Mouse (Mus musculus) kidney, postnatal 14 days (tissue): ENCODE data around the gene Hist1h2bb.
"Not testable (repeated sequence)": the region's sequence is repeated elsewhere in the genome, so short reads cannot be mapped to it uniquely, and the experiment has no call there.

Source experiments
- DNase-seq: peaks from one replicate; pipeline ENCODE4 v3.0.0; 2022; ENCODE audit warnings: mixed read lengths

The Hist1h2bb gene

DNA sequence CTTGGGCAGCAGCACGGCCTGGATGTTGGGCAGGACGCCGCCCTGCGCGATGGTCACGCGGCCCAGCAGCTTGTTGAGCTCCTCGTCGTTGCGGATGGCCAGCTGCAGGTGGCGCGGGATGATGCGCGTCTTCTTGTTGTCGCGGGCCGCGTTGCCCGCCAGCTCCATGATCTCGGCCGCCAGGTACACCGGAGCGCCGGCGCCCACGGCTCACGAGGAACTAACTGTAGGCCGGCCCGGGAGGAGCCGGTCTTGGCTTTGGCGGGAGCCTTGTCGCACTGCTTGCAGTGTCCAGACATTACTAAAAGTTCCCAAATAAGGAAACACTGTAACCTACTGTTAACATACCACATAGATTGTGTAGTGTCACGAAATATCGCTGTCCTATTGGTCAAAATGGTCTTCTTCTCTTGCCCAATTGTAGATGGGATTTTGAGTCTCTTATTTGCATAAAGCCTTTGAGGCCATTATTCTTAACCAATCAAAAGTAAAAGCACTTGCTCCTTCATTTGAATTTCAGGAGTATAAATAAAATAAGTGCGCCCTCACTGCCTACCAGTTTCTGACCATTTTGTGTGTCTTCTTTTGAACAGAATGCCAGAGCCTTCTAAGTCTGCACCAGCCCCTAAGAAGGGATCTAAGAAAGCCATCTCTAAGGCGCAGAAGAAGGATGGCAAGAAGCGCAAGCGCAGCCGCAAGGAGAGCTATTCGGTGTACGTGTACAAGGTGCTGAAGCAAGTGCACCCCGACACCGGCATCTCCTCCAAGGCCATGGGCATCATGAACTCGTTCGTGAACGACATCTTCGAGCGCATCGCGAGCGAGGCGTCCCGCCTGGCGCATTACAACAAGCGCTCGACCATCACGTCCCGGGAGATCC, at the start of gene Hist1h2bb:
Hist1h2bb (plus strand) TSS at position 534 of the 880 bp plus-strand sequence.
- DNase-seq, result peak; percentile 75

DNA sequence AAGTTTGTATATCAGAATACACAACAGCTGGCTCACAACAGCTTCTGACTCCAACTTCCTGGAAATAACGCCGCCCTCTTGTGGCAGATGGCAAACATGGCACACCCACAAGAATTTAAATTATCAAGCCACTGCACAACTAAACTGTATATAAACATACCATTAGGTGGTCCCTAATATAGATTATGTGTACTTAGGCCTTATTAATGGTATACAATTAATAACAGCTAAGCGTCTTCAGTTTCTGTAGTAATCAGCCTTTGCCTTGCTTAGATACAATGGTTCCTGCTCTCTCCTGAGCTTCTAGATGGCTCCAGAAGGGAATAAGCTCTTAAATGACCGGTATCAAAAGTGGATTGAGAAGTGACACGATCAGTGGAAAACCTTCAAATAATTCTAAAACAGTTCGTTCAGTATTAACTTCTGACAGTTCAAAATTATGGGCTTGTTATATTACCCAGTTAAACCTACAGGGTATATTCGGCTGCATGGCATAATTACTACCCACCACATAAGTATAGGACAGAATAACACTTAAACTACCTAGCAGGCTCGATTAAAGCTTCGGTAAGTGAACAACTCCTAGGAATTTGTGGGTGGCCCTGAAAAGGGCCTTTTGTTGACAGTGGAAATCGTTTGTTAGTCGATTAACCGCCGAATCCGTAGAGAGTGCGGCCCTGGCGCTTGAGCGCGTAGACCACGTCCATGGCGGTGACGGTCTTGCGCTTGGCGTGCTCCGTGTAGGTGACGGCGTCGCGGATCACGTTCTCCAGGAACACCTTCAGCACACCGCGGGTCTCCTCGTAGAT, 48.8 kb upstream of the Hist1h2bb start:
- DNase-seq, result peak; percentile 65

DNA sequence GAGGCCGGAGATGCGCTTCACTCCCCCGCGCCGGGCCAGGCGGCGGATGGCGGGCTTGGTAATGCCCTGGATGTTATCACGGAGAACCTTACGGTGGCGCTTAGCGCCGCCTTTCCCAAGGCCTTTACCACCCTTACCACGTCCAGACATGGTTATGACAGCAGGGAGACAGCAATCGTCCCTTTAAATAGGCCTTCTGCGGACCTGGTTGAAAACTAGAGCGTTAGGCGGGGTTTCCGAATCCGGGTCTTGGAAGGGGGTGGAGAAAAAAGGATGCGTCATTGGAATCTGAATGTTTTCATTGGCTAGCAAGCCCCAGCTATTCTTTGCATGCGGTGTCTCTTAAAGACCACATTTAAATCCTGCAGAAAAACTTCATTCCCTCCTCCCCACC, 48.2 kb upstream of the Hist1h2bb start, which contains the start of gene Hist1h4c:
Hist1h4c (minus strand) TSS at position 155 of the 394 bp plus-strand sequence.
- DNase-seq, result peak; percentile 98

GRCm38 (mm10) chr13:23698996-23699395, 47.5 kb upstream of the Hist1h2bb start:
- no peak for DNase-seq

DNA sequence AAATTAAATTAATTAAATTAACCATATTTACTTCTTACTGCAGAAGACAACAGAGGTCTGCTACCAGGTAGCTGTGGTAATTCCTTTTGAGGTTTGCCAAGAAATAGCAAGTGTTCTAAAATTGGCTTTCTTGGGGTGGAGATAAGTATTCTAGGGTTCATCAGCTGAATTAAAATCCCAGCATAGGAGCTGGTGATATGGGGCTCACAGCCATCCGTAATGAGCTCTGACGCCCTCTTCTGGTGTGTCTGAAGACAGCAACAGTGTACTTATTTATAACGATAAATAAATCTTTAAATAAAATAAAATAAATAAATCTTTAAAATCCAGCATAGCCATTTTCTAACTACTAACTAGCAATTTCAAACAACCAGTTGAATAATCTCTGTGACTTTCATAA, 46.8 kb upstream of the Hist1h2bb start:
- no peak for DNase-seq

GRCm38 (mm10) chr13:23700786-23701520, 45.6 kb upstream of the Hist1h2bb start:
- peak; percentile 84 for DNase-seq

DNA sequence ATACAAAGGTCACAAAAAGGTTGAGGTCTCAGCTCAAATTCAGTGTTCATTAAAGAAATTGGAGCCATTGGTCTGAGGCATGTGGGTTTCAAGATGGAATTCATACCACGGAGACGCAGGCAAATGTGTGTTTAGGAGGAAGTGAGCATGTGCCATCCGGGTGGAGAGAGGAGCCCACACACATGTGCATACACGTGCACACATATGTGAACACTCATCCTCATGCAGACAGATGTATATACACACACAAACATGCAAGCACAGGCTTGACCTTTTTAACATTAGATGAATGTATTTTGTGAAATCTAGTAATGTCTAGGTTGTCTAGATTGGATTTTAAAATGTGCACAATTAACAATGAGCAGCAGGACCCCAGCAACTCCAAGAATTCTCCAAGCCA, 44.3 kb upstream of the Hist1h2bb start:
- no peak for DNase-seq

- not testable (repeated sequence) for DNase-seq
Measured at GRCm38 (mm10) chr13:23702801-23703200, 43.7 kb upstream of the Hist1h2bb start.

DNA sequence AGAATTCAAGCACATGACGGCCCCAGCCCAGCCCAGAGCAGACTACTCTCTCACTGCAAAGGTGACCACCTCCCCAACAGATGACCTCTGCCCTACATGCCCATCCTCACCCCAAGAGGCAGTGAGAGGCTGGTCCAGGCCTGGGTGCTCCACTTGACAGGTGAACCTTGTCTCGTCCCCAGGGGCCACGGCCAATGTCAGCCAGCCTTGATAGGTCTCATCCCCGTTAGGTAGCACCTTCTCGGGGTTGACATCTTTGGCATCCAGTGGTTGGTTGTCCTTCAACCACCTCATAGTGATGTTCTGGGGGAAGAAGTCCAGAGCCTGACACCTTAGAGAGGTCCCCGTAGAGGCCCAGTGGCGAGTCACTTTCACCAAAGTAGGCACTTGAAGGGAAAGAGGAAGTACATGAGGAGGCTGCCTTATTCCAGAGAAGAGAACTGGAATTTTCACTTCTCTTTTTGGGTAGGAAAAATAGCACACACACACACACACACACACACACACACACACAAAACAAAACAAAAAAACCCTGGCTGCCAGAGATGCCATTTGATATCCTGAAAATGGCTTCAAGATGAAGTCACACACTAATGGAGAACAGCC, 40.7 kb upstream of the Hist1h2bb start:
- DNase-seq, result no peak

DNA sequence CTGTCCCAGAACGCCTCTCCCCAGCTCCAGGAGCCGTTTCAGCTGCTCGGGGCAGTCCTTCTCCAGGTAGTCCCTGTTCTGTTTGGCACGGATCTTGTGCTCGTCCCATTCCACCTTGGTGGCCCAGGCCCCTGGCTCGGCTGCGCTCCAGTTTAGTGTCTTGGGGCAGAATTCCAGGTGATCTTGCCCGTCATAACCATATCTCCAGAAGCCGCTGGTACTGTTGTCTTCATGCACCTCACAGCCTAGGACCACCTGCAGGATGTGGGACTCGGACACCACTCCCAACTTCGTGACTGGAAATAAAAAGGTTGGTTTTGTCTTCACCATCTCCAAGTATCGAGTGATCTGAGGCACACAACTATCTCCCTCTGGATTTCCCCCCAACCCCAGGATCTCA, 39.8 kb upstream of the Hist1h2bb start:
- no peak for DNase-seq

- no peak for DNase-seq
Measured at GRCm38 (mm10) chr13:23708041-23708440, 38.5 kb upstream of the Hist1h2bb start.

DNA sequence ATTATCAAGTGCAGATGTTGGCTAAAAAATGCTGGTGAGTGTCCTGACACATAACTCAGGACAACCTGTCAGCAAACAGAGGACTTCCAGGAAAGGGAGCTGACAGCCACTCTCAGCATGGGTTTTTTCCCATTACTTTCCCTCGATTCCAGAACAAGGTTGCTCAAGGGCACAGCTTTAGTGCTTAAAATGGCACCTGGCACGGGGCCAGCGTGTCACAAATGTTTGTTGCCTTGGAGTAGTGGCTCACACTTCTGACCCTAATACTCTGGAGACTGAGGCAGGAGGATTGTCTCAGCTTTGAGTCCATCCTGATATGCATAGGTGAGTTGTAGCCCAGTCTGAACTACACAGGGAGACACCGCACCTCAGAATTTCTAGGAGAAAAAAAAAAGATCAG, 37.9 kb upstream of the Hist1h2bb start:
- no peak for DNase-seq

DNA sequence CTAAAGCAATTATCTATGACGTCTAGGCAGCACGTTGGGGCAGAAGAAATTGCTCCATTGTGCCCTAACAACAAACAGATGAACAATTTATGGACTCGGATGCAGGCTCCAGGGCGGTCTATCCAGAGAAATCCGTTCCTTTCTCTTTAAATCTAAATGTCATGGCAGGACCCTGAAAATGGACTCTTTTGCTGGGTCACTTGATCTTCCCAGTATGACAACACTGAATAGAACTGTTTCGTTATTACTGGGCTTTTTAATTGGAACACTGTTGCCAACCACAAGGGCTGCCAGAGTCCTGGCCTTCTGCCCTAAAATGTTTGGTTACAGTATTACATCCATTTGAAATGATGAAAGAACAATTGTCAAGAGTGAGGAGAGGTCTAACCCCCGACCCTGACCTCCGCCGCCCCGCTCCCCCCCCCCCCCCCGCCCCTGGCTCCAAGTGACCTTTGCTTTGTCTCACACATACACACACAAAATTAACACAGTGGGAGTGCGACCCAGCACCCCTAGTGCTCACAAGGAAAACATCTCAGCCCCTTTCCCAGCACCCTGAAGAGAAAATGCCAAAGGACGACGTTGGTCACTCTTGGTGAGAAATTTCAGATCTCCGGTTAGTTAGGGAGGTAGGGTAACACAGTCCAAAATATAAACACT, 36.7 kb upstream of the Hist1h2bb start:
- DNase-seq, result no peak

DNA sequence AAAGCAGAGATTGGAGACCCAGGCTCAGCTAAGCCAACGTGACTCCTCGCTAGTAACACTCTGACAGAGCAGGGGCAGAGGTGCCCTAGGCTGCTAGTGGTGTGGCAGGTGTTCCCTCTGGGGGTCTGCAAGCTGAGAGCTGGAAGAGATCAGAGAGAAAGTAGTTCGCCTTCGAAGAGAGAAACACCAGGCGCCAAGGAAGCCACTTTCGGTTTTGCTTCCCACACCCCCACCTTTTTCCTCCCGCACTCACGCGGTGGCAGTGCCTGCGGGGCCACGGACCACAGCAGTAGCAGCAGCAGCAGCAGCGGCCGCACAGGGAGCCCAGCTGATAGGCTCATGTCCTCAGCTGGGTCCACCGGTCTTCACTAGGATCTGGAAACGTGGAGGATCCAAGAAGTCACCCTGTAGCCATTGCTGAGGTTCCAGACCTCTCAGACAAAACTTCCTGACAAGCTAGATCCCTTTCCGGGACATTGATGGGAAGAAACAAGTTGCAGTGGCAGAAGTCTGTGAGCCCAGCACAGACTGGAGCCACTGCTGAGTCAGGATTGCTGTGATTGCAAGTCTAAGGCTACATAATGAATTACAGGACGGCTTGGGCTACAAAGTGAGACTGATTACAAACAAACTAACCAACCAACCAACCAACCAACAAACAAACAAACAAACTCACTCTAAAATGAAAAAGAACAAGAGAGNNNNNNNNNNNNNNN, 36.0 kb upstream of the Hist1h2bb start, which contains the start of gene Hfe:
Hfe (minus strand) TSS at position 481 of the 716 bp plus-strand sequence.
- peak; percentile 63 for DNase-seq

GRCm38 (mm10) chr13:23716261-23717042, 30.1 kb upstream of the Hist1h2bb start:
- no peak for DNase-seq

GRCm38 (mm10) chr13:23717176-23717575, 29.4 kb upstream of the Hist1h2bb start:
- DNase-seq, result no peak

- DNase-seq, result not testable (repeated sequence)
Measured at GRCm38 (mm10) chr13:23717593-23718245, 28.8 kb upstream of the Hist1h2bb start.

GRCm38 (mm10) chr13:23724239-23724638, 22.3 kb upstream of the Hist1h2bb start:
- no peak for DNase-seq

DNA sequence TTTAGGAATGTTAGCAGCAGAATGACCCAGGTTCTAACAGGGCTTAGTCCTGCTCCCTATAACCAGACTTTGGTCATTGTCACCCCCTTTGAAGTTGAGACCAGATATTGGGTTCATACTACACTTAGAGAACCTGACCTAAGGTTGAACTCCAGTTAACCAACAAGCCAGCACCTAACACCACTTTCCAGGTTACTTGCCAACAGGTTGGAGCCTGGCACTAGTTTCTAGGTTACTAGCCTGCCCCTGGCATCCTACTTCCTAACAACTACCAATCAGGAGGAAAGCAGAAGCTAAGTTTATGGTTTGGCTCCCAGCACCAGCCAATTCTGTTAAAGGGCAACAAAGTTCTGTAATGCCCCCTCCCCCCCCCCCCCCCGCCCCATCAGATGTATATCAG, 21.3 kb upstream of the Hist1h2bb start:
- no peak for DNase-seq
